Mouse (Mus musculus) E14TG2a.4 (cell line): ENCODE measurements at regions not wholly inside any gene's neighbourhood (a gene's known extent, or its start where the extent isn't known, plus 50 kb on each side); places are given as distances from the start of the nearest gene placed in this dataset.

Source experiments
- H3K27me3 ChIP-seq: 2 replicates; pipeline ENCODE4 v1.6.1; 2014; ENCODE audit warnings: low read length, control low read depth; ENCODE audit not compliant: insufficient read depth
- H3K36me3 ChIP-seq: 2 replicates; pipeline ENCODE4 v1.6.1; 2014; ENCODE audit warnings: low read length, control low read depth; ENCODE audit not compliant: insufficient read depth
- H3K4me1 ChIP-seq: replicated peaks from 2 replicates; pipeline ENCODE4 v1.6.1; 2014; ENCODE audit warnings: low read depth, low read length, control low read depth
- H3K4me3 ChIP-seq: replicated peaks from 2 replicates; pipeline ENCODE4 v1.5.1; 2014; ENCODE audit warnings: mild to moderate bottlenecking, low read length
- H3K9me3 ChIP-seq: 2 replicates; pipeline ENCODE4 v1.6.1; 2014; ENCODE audit warnings: low read length, control low read depth
- CTCF ChIP-seq: conservative IDR thresholded peaks from 2 replicates; pipeline ENCODE4 v1.5.1; 2014; ENCODE audit warnings: low read length
- NANOG ChIP-seq: IDR thresholded peaks from 2 replicates; pipeline ENCODE4 v1.6.1; 2014; ENCODE audit warnings: borderline replicate concordance, low read length, mixed read lengths
- POU5F1 ChIP-seq: IDR thresholded peaks from 2 replicates; pipeline ENCODE4 v1.6.1; 2014; ENCODE audit warnings: low read length, borderline replicate concordance

DNA sequence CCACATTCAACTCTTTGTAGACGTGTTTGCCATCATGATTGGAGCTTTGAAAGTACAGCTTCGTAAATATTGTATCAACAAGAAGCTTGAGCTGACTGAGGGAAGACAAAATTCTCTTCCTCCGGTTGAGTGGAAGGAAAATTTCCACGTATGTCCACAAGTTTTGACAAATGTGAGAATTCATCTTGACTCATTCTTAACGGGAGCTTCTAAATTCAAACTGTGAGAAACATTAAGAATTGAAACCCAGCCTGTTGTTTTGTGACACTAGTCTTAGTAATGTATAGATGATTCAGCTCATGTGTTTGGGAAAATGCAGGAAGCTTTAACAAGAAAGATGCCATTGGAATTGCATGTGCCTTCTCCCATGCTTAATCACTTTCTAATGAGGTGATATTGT, 68.9 kb downstream of the Rbm43 start:
- H3K27me3 ChIP-seq = no peaks in the 10 kb centered on the region
- H3K9me3 ChIP-seq = peaks cover 18% of the 10 kb centered on the region
- no peaks in the 10 kb centered on the region for H3K36me3 ChIP-seq
- no peaks in the 10 kb centered on the region for H3K4me1 ChIP-seq
- no peak overlapping the region for H3K4me3 ChIP-seq
- TF ChIP-seq POU5F1 = no peak
- no peak for TF ChIP-seq NANOG
- no peak for TF ChIP-seq CTCF

DNA sequence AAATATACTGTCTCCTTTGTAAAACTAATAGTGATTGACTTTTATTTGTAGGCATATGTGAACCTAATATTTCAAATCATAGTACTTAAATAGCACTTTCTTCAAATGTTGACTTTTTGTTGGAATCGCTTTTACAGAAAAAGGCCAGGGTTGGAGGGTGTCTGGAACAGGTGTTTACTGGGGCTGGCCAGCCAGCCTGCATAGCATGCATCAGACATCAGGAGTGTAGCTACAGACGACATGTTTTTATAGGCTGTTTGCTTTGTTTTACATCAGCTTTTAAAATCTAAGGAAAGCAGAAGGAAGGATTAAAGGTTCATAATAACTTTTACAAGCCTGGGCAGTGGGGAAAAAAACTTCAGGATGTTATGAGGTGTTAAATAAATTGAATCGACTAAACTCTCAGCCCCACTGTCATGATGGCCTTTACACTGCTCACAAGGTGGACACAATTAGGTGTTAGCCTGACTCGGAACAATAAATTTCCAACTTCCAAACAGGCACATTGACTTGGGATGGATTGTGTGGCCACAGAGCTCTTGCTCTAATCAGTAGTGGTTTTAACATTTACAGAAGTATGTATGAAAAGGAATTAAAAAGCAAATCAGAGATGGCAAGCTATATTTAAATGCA, 66.0 kb downstream of the Rbm43 start:
- TF ChIP-seq CTCF (no peak), POU5F1 (no peak), NANOG (no peak)
- Histone ChIP-seq H3K4me3 (no peak overlapping the region), H3K27me3 (no peaks in the 10 kb centered on the region), H3K36me3 (no peaks in the 10 kb centered on the region), H3K4me1 (no peaks in the 10 kb centered on the region), H3K9me3 (no peaks in the 10 kb centered on the region)

DNA sequence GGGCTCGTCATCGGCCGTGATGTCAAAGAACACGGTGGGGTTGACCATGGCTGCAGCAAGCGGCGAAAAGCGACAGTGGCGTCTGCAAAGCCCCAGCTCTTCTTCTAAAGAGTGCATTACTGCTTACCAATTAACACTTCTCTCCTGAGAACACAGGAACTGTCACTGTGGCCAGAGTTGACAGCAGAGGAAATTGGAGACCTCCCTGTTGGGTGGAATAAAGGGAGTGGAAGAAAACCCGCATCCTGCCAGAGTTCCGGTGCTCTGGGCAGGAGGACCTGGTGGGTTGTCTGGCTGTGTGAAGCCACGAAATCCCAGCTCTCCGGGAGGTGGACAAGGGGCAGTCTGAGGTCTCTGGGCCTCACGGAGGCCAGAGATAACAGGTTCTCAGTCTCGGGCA, 63.4 kb downstream of the Rbm43 start:
- no peak for TF ChIP-seq CTCF
- TF ChIP-seq NANOG = no peak
- TF ChIP-seq POU5F1 = no peak
- no peak overlapping the region for H3K4me3 ChIP-seq
- H3K27me3 ChIP-seq = no peaks in the 10 kb centered on the region
- no peaks in the 10 kb centered on the region for H3K9me3 ChIP-seq
- no peaks in the 10 kb centered on the region for H3K4me1 ChIP-seq
- H3K36me3 ChIP-seq = no peaks in the 10 kb centered on the region
